Mouse (Mus musculus): ENCODE measurements around the gene Net1.
"Not testable (repeated sequence)": the region's sequence is repeated elsewhere in the genome, so short reads cannot be mapped to it uniquely, and the experiment has no call there.

DNA sequence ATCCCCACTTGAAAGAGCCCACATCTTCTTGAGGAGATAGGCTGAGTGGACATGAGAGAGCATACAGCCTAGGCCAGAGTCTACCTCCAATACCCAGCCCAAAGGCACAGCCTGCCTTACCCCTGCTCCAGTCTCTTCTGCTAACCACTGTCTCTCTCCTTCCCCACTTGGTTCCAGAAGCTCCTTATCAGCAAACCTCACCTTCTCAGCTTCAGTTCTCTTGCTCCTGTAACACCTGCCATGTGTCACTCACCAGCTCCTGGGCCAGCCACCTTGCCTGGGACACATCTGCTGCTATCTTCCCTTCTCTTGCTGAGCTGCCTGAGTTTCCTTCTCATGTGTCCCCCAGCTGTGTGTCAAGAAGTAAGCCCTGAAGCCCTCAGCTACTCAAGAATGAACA is 84.4 kb downstream of the Net1 start:
- TF ChIP-seq EP300, CTCF (IDR thresholded peaks at IDR 0.05; ENCODE audit: low read depth): not testable (repeated sequence)

Measured in liver, postnatal 0 days (tissue).